Mouse (Mus musculus) heart, adult 2 months (tissue): ENCODE results near the gene Zfp771. TPM values are rescaled to one million over a fixed set of nuclear protein-coding genes. Genes with fewer than 3 reads are reported as not detected.
A peak's percentile ranks its signal among the peaks of the same experiment; 100 is the strongest.

Experiments used
- DNase-seq, 2 experiments: peaks; one replicate each; pipeline ENCODE4 v3.0.0; 2021
- H3K27ac ChIP-seq: fragments of 200-600 bp; 2 replicates; pipeline ENCODE4 v1.8.1; 2022
- H3K27me3 ChIP-seq: fragments of 200-500 bp; 2 replicates; pipeline ENCODE4 v1.6.1; 2012; ENCODE audit warnings: mild to moderate bottlenecking, low read length, inconsistent platforms, mixed read lengths; ENCODE audit not compliant: control insufficient read depth, insufficient read depth
- H3K36me3 ChIP-seq: fragments of 200-500 bp; 2 replicates; pipeline ENCODE4 v1.6.1; 2012; ENCODE audit warnings: low read length, inconsistent platforms; ENCODE audit not compliant: control insufficient read depth, insufficient read depth
- H3K4me1 ChIP-seq: fragments of 200-500 bp; 2 replicates; pipeline ENCODE4 v1.6.1; 2011; ENCODE audit warnings: low read length; ENCODE audit not compliant: control insufficient read depth, insufficient read depth
- H3K4me3 ChIP-seq: fragments of 200-600 bp; 2 replicates; pipeline ENCODE4 v1.8.1; 2022
- H3K79me2 ChIP-seq: fragments of 200-500 bp; replicated peaks from 2 replicates; pipeline ENCODE4 v1.6.1; 2012; ENCODE audit warnings: mild to moderate bottlenecking, inconsistent platforms, low read length, moderate library complexity, mixed read lengths; ENCODE audit not compliant: control insufficient read depth, insufficient read depth
- H3K9ac ChIP-seq: fragments of 200-500 bp; 2 replicates; pipeline ENCODE4 v1.6.1; 2012; ENCODE audit warnings: low read depth, mild to moderate bottlenecking, control low read depth, inconsistent platforms, low read length, mixed read lengths
- CTCF ChIP-seq: fragments of 200-600 bp; IDR thresholded peaks from 2 replicates; pipeline ENCODE4 v1.8.1; 2022; ENCODE audit warnings: antibody characterized with exemption, mild to moderate bottlenecking, moderate library complexity
- EP300 ChIP-seq: fragments of 200-500 bp; IDR thresholded peaks from 2 replicates; pipeline ENCODE4 v1.6.1; 2011; ENCODE audit warnings: low read depth, low read length, control low read depth; ENCODE audit not compliant: insufficient read depth
- POLR2A ChIP-seq: fragments of 200-500 bp; IDR thresholded peaks from 2 replicates; pipeline ENCODE4 v1.6.1; 2011; ENCODE audit warnings: mild to moderate bottlenecking, low read depth, low read length, control low read depth; ENCODE audit not compliant: insufficient read depth
- WGBS: fragments of 180-500 bp; shearing (Covaris S2); methylation state at CpG from one replicate; pipeline ENCODE4 v1.1.7; 2018; 5-methylcytosine and 5-hydroxymethylcytosine counted together
- intact Hi-C: fragments of 180-260 bp; cut with DNase I; formaldehyde crosslinking; loops from one replicate; pipeline ENCODE4 v1.15.1; 2025
- polyA plus RNA-seq: library from polyadenylated mRNA; depleted of rRNA; stranded (reverse); fragments of >200 nt; gene quantifications from 2 replicates; pipeline ENCODE4 v1.2.3, GENCODE M21; 2012
- total RNA-seq, 2 experiments: library from RNA; stranded (reverse); gene quantifications; 2 replicates each; pipeline ENCODE4 v1.2.3; 2021

The Zfp771 gene
- total and polyA plus RNA-seq, 3 experiments: 14.7 to 30.0 (median 21.0) TPM

DNA sequence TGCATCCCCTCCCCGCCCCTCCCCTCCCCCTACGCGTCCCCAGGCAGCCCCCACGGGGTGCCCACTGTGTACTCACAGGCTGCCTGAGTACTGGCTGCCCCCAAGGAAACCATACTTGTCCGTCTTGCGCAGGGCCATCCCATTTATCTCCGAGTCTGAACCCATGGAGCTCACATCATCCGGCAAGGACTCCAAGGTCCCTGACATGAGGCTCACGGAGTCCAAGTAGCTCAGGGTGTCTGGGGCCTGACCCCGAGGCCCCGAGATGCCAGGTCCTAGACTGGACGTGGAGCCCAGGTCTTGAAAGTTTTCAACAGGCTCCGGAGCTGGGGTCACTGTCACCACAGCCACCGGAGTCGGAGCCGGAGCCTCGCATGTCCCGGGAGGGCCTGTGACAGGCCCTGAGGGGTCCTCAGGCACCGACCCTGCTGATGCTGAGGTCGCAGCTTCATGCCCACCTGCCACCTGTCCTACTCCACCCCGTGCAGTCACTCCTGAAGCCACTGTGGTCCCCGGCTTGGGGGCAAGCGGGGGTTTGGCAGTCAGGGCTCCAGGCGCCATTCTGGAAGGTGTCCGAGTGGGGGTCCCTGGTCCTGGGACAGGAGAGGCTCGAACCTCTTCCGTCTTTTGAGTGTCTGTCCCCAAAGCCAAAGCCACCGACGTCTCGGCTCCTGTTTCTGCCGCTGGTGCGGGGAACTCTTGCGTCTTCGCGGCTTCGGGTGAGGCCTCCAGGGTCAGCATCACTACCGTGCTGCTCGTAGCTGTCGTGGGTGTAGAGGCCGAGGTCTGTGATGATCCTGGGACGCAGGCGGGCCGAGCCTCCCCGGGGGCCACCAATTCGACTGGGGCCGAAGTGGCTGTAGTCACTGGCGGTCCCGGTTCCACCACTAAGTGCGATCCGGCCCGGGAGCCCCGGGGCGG is 36.4 kb upstream of the Zfp771 start:
- Histone ChIP-seq H3K4me1 (peaks cover 2% of the 10 kb centered on the region; the same call in 1 of the 2 replicates), H3K9ac (peak overlapping the region; percentile 90), H3K36me3 (no peaks in the 10 kb centered on the region), H3K79me2 (peaks cover 3% of the 10 kb centered on the region), H3K4me3 (peak overlapping the region; percentile 78), H3K27me3 (no peaks in the 10 kb centered on the region), H3K27ac (peak overlapping the region; percentile 85)
- WGBS: under 1% methylated on average over 53 of the region's 53 CpGs
- TF ChIP-seq EP300: no peak
- no peak for TF ChIP-seq CTCF
- no peak for TF ChIP-seq POLR2A
- peak in 1 of 2 experiments; percentile 34 for DNase-seq
- intact Hi-C loops: loop anchor here (1.0 to 10.0 kb wide), 2 partner anchors 11 to 623 kb away; partner anchors contain the start of genes Apobr, Cd2bp2 and Cln3

DNA sequence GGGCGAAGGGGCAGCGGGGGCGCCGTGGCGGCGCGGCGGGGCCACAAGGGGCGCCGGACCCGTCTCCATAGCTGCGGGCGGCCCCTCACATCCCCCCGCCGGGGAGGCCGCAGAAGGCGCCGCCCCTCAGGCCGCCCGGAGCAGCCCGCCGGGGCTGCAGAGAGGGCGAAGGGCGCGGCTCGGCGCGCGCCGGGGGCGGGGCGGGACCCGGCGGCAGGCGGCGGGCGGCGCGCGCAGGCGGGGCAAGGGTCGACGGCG is 35.9 kb upstream of the Zfp771 start, which contains the start of gene Tbc1d10b:
TSS of gene Tbc1d10b (minus strand) at position 174 of the 258 bp plus-strand sequence.
- H3K79me2 ChIP-seq: peaks cover 3% of the 10 kb centered on the region
- DNase-seq: no peak
- H3K36me3 ChIP-seq: no peaks in the 10 kb centered on the region
- H3K9ac ChIP-seq: peak within 1 kb of the TSS; percentile 90
- TF ChIP-seq POLR2A (no peak), CTCF (peak; percentile 26), EP300 (no peak)
- peak within 1 kb of the TSS; percentile 85 for H3K27ac ChIP-seq
- peaks cover 2% of the 10 kb centered on the region; the same call in 1 of the 2 replicates for H3K4me1 ChIP-seq
- H3K4me3 ChIP-seq: peak within 1 kb of the TSS; percentile 78
- WGBS: under 1% methylated on average over 20 of the region's 44 CpGs
- intact Hi-C loops: loop anchor here (1.0 to 10.0 kb wide), 2 partner anchors 12 to 623 kb away; partner anchors contain the start of genes Apobr, Cd2bp2 and Cln3
- no peaks in the 10 kb centered on the region for H3K27me3 ChIP-seq

DNA sequence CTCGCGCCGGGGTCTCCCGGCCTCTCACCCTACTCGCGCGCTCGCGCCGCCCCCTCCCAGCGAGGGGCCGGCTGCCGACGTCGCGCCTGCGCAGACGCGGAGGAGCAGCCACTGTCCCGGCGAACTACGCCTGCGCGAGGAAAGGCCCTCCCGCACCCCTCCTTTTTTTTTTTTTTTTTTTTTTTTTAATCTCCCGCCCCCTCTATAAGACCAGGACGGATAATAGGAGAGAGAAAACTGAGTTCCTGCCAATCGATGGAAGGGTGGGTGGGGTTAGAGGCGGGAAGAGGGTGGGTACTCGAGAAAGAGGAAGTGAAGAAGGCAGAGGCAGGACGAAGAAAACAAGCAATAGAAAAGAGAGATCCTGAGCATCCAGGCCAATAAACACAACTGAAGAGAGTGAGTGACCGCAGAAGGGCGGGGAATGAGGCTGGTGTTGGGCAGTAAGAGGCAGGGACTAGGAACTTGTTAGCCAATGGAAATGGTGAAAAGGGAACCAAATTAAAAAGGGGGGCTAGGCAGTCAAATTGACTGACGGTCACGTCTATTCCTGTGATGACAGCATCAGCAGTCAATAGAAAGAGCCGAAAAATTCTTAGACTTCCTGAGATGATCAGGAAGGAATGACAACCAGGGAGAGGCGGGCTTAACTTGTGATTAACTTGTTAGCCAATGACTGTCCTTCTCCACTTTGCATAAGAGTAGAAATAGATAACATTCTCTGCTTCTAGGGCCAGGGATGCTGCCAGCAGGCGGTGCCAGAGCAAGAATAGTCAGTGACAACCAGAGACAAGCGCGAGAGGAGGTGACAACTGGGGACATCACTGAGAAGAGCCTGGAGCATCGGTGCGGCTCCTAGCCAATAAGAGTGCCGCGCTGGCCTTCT is 35.3 kb upstream of the Zfp771 start, which contains the start of gene Mylpf:
TSS of gene Mylpf (plus strand) at position 338 of the 886 bp plus-strand sequence.
- H3K4me3 ChIP-seq: peak within 1 kb of the TSS; percentile 78
- peaks cover 3% of the 10 kb centered on the region for H3K79me2 ChIP-seq
- intact Hi-C loops: loop anchor here (1.0 to 10.0 kb wide), 3 partner anchors 12 to 624 kb away; partner anchors contain the start of genes Apobr, Cd2bp2 and Cln3
- under 1% methylated on average over 37 of the region's 44 CpGs for WGBS
- peak; percentile 92 to 95 for DNase-seq
- H3K9ac ChIP-seq: peak within 1 kb of the TSS; percentile 90
- no peaks in the 10 kb centered on the region for H3K27me3 ChIP-seq
- peaks cover 2% of the 10 kb centered on the region; the same call in 1 of the 2 replicates for H3K4me1 ChIP-seq
- H3K36me3 ChIP-seq: no peaks in the 10 kb centered on the region
- peak; percentile 74 for TF ChIP-seq CTCF
- 0 out of 2 replicates have a peak, but pooled peaks have one; percentile 55 for TF ChIP-seq EP300
- peak; percentile 95 for TF ChIP-seq POLR2A
- H3K27ac ChIP-seq: peak within 1 kb of the TSS; percentile 85

DNA sequence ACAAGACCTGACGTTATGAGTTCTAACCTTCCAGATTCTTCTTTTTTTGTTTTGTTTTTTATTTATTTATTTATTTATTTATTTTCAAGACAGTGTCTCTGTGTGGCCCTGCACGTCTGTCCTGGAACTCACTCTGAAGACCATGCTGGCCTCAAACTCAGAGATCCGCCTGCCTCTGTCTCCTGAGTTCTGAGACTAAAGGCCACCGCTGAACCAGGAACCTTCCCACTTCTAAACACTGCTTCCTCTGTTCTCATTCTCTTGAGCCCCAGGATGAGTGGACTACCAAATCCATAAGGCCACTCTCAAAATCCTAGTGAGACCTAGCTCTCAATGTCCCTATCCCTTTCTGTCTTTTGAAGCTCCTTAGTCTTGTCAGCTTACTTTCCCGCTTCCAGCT is 34.2 kb upstream of the Zfp771 start:
- Histone ChIP-seq H3K4me3 (no peak overlapping the region), H3K27ac (peak overlapping the region; percentile 85), H3K79me2 (peaks cover 3% of the 10 kb centered on the region), H3K9ac (no peak overlapping the region), H3K4me1 (peaks cover 2% of the 10 kb centered on the region; the same call in 1 of the 2 replicates), H3K36me3 (no peaks in the 10 kb centered on the region), H3K27me3 (no peaks in the 10 kb centered on the region)
- no peak for TF ChIP-seq EP300
- no peak for TF ChIP-seq CTCF
- TF ChIP-seq POLR2A: no peak
- DNase-seq: no peak
- intact Hi-C loops: loop anchor here (1.0 to 10.0 kb wide), 2 partner anchors 22 to 625 kb away; partner anchors contain the start of genes Apobr and Cln3
- WGBS: 83% methylated on average over 5 of the region's 5 CpGs

DNA sequence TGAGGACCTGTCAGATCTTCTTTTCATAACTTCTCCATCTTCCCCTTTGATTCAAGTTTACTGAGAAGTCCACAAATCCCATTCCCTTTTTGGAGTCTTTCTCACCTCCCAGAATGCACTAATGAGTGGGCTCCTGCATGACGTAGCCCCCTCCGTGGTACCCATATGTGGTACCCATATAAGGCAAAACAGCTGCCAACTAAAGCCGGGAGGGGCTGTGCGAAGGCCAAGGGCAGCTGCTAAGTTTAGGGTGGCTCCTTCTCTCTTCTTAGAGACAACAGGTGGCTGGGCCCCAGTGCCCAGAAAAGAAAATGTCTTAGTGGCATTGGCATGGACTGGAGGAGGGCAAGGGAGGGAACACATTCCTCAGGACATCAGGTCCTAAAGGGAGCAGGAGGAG is 33.8 kb upstream of the Zfp771 start:
- no peak for DNase-seq
- no peaks in the 10 kb centered on the region for H3K27me3 ChIP-seq
- WGBS: 87% methylated on average over 4 of the region's 4 CpGs

More for the DNA sequence above, 33.8 kb upstream of the Zfp771 start:
- Histone ChIP-seq H3K9ac (no peak overlapping the region), H3K79me2 (peaks cover 3% of the 10 kb centered on the region), H3K4me3 (no peak overlapping the region), H3K36me3 (no peaks in the 10 kb centered on the region), H3K4me1 (peaks cover 2% of the 10 kb centered on the region; the same call in 1 of the 2 replicates), H3K27ac (no peak overlapping the region)
- intact Hi-C loops: no loop called here
- TF ChIP-seq POLR2A (no peak), EP300 (no peak), CTCF (no peak)
